Mouse (Mus musculus): Measurements from ENCODE around the gene Izumo4. TPM values are rescaled to one million over a fixed set of nuclear protein-coding genes. Genes with fewer than 3 reads are reported as not detected.

The Izumo4 gene
- polyA plus RNA-seq, 1 experiment = 33.3 TPM

GRCm38 (mm10) chr10:80704418-80704817 is 2.4 kb downstream of the Izumo4 start:
- WGBS = 90% methylated on average over 5 of the region's 5 CpGs
- Histone ChIP-seq H3K4me1 (ENCODE audit: control insufficient read depth, insufficient read depth, low read length) (peaks cover 3% of the 10 kb centered on the region), H3K27ac (ENCODE audit: control insufficient read depth, insufficient read depth, low read depth, low read length, poor library complexity) (no peak overlapping the region), H3K4me3 (replicated peaks; ENCODE audit: control insufficient read depth, low read depth, low read length) (no peak overlapping the region)
- no peak for TF ChIP-seq POLR2A (IDR thresholded peaks at IDR 0.05; ENCODE audit: borderline replicate concordance, control insufficient read depth, low read depth, low read length)
- no peak for TF ChIP-seq CTCF (IDR thresholded peaks at IDR 0.05; ENCODE audit: control insufficient read depth, insufficient read depth, low read length)

- H3K4me3 ChIP-seq (replicated peaks; ENCODE audit: control insufficient read depth, low read depth, low read length) = no peak overlapping the region
- TF ChIP-seq POLR2A (IDR thresholded peaks at IDR 0.05; ENCODE audit: borderline replicate concordance, control insufficient read depth, low read depth, low read length) (no peak), CTCF (IDR thresholded peaks at IDR 0.05; ENCODE audit: control insufficient read depth, insufficient read depth, low read length) (no peak)
- 57% methylated on average over 3 of the region's 3 CpGs for WGBS
- peaks cover under 1% of the 10 kb centered on the region; the same call in 1 of the 2 replicates for H3K4me1 ChIP-seq (ENCODE audit: control insufficient read depth, insufficient read depth, low read length)
- H3K27ac ChIP-seq (ENCODE audit: control insufficient read depth, insufficient read depth, low read depth, low read length, poor library complexity) = no peak overlapping the region
Observed at GRCm38 (mm10) chr10:80705033-80705432, 3.0 kb downstream of the Izumo4 start.

DNA sequence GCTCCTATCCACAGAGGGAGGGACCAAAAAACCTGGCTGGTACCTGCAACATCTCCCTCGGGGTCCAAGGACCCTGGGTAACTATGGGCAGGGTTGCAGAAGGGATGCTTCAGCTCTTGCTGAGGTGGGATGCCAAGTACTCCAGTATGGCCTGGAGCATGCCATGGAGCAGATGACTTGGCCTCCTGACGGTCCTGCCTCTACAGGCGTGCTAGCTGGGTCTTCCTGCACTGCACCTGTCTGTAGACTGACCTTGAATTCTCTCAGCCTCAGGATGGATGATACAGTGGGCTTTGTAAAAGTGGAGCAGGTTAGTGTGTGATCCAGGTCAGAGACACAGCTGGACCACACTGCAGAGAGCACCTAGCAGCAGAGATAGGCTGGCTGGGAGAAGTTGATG is 3.5 kb downstream of the Izumo4 start:
- Histone ChIP-seq H3K27ac (ENCODE audit: control insufficient read depth, insufficient read depth, low read depth, low read length, poor library complexity) (no peak overlapping the region), H3K4me3 (replicated peaks; ENCODE audit: control insufficient read depth, low read depth, low read length) (no peak overlapping the region), H3K4me1 (ENCODE audit: control insufficient read depth, insufficient read depth, low read length) (no peaks in the 10 kb centered on the region; the same call in 1 of the 2 replicates)
- WGBS = 79% methylated on average over 3 of the region's 3 CpGs
- no peak for TF ChIP-seq POLR2A (IDR thresholded peaks at IDR 0.05; ENCODE audit: borderline replicate concordance, control insufficient read depth, low read depth, low read length)
- TF ChIP-seq CTCF (IDR thresholded peaks at IDR 0.05; ENCODE audit: control insufficient read depth, insufficient read depth, low read length) = no peak

GRCm38 (mm10) chr10:80710834-80711233 is 8.8 kb downstream of the Izumo4 start:
- 61% methylated on average over 3 of the region's 3 CpGs for WGBS
- H3K27ac ChIP-seq (ENCODE audit: control insufficient read depth, insufficient read depth, low read depth, low read length, poor library complexity) = no peak overlapping the region
- no peak for TF ChIP-seq POLR2A (IDR thresholded peaks at IDR 0.05; ENCODE audit: borderline replicate concordance, control insufficient read depth, low read depth, low read length)
- TF ChIP-seq CTCF (IDR thresholded peaks at IDR 0.05; ENCODE audit: control insufficient read depth, insufficient read depth, low read length) = no peak
- no peak overlapping the region for H3K4me3 ChIP-seq (replicated peaks; ENCODE audit: control insufficient read depth, low read depth, low read length)
- no peaks in the 10 kb centered on the region; the same call in 1 of the 2 replicates for H3K4me1 ChIP-seq (ENCODE audit: control insufficient read depth, insufficient read depth, low read length)

- no peak overlapping the region for H3K27ac ChIP-seq (ENCODE audit: control insufficient read depth, insufficient read depth, low read depth, low read length, poor library complexity)
- WGBS = 79% methylated on average over 1 of the region's 1 CpGs
- no peak overlapping the region for H3K4me3 ChIP-seq (replicated peaks; ENCODE audit: control insufficient read depth, low read depth, low read length)
- no peaks in the 10 kb centered on the region for H3K4me1 ChIP-seq (ENCODE audit: control insufficient read depth, insufficient read depth, low read length)
- no peak for TF ChIP-seq POLR2A (IDR thresholded peaks at IDR 0.05; ENCODE audit: borderline replicate concordance, control insufficient read depth, low read depth, low read length)
- TF ChIP-seq CTCF (IDR thresholded peaks at IDR 0.05; ENCODE audit: control insufficient read depth, insufficient read depth, low read length) = no peak
Observed at GRCm38 (mm10) chr10:80717281-80717680, 15.3 kb downstream of the Izumo4 start.

GRCm38 (mm10) chr10:80727369-80728127 is 25.6 kb downstream of the Izumo4 start:
- H3K4me3 ChIP-seq (replicated peaks; ENCODE audit: control insufficient read depth, low read depth, low read length) = no peak overlapping the region
- no peak overlapping the region for H3K27ac ChIP-seq (ENCODE audit: control insufficient read depth, insufficient read depth, low read depth, low read length, poor library complexity)
- WGBS = 89% methylated on average over 5 of the region's 5 CpGs
- no peak for TF ChIP-seq CTCF (IDR thresholded peaks at IDR 0.05; ENCODE audit: control insufficient read depth, insufficient read depth, low read length)
- no peak for TF ChIP-seq POLR2A (IDR thresholded peaks at IDR 0.05; ENCODE audit: borderline replicate concordance, control insufficient read depth, low read depth, low read length)
- H3K4me1 ChIP-seq (ENCODE audit: control insufficient read depth, insufficient read depth, low read length) = no peaks in the 10 kb centered on the region

DNA sequence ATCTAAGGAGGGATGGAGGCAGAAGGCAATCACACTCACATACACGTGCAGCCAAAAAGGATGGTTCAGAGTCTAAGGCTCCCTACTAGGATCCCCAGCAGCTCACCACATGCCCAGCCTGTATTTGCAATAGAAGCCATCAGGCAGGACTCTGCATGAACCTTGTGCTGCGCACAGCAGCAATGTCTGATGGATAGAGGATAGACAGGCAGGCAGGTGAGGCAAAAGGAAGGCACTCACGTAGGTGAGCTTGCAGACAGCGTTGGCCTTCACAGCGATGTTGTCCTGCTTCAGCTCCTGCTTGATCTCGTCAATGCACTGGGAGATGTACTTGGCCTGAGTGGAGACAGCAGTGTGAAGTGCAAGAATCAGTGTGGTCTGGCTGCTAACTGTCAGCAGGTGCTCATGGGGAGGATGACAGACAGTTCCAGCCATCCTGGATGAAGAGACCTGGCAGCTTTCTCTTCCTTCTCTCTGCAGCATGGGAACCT is 30.7 kb downstream of the Izumo4 start:
- peaks cover 1% of the 10 kb centered on the region; the same call in 1 of the 2 replicates for H3K4me1 ChIP-seq (ENCODE audit: control insufficient read depth, insufficient read depth, low read length)

GRCm38 (mm10) chr10:80736731-80737130 is 34.7 kb downstream of the Izumo4 start:
- WGBS = 71% methylated on average over 5 of the region's 5 CpGs
- no peak overlapping the region for H3K4me3 ChIP-seq (replicated peaks; ENCODE audit: control insufficient read depth, low read depth, low read length)
- TF ChIP-seq CTCF (IDR thresholded peaks at IDR 0.05; ENCODE audit: control insufficient read depth, insufficient read depth, low read length) (no peak), POLR2A (IDR thresholded peaks at IDR 0.05; ENCODE audit: borderline replicate concordance, control insufficient read depth, low read depth, low read length) (no peak)
- H3K27ac ChIP-seq (ENCODE audit: control insufficient read depth, insufficient read depth, low read depth, low read length, poor library complexity) = no peak overlapping the region
- peaks cover 8% of the 10 kb centered on the region; the same call in 1 of the 2 replicates for H3K4me1 ChIP-seq (ENCODE audit: control insufficient read depth, insufficient read depth, low read length)

More for the DNA sequence above, 30.7 kb downstream of the Izumo4 start:
- 92% methylated on average over 6 of the region's 6 CpGs for WGBS
- Histone ChIP-seq H3K27ac (ENCODE audit: control insufficient read depth, insufficient read depth, low read depth, low read length, poor library complexity) (no peak overlapping the region), H3K4me3 (replicated peaks; ENCODE audit: control insufficient read depth, low read depth, low read length) (no peak overlapping the region)
- no peak for TF ChIP-seq POLR2A (IDR thresholded peaks at IDR 0.05; ENCODE audit: borderline replicate concordance, control insufficient read depth, low read depth, low read length)
- no peak for TF ChIP-seq CTCF (IDR thresholded peaks at IDR 0.05; ENCODE audit: control insufficient read depth, insufficient read depth, low read length)
